Mouse (Mus musculus): ENCODE results near the gene Nceh1. TPM values are rescaled to one million over a fixed set of nuclear protein-coding genes. Genes with fewer than 3 reads are reported as not detected.

Nceh1 gene
- total and polyA plus RNA-seq, 2 experiments: 8.9 to 32.5 TPM

DNA sequence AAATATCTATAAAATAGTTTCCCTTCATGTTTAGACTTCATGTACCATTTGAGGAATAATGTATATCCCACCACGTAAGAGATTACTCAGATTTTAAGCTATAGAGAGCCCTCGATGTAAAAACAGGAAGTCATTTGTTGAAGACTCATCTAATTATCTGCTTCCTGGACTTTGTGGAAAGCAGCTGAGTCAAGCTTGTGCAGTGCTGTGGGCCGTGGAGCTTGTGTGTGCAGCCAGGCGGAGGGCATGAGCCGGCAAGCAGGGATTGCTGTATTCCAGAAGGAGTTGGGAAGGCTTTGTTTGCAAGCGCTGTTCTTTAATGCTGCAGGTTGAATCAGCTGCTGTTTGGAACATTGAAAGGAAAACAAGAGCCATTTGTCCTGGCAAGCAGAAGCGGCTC lies 27.5 kb downstream of the Nceh1 start:
- H3K27me3 ChIP-seq (ENCODE audit: control insufficient read depth, insufficient read depth, low read length): no peaks in the 10 kb centered on the region
- H3K4me1 ChIP-seq (ENCODE audit: control insufficient read depth, insufficient read depth, low read length): no peaks in the 10 kb centered on the region; the same call in 1 of the 2 replicates
- 74% methylated on average over 7 of the region's 7 CpGs for WGBS
- H3K9ac ChIP-seq (ENCODE audit: low read depth, low read length): no peak overlapping the region
- no peak for TF ChIP-seq CTCF (IDR thresholded peaks at IDR 0.05; ENCODE audit: low read depth, low read length)
- TF ChIP-seq POLR2A (IDR thresholded peaks at IDR 0.05; ENCODE audit: extremely low read depth, insufficient read depth, low read length): no peak
- H3K27ac ChIP-seq (replicated peaks; ENCODE audit: insufficient read depth, low read depth, low read length): no peak overlapping the region
- no peaks in the 10 kb centered on the region for H3K36me3 ChIP-seq (ENCODE audit: control insufficient read depth, insufficient read depth, low read length)
- no peaks in the 10 kb centered on the region; the same call in 1 of the 2 replicates for H3K79me2 ChIP-seq (ENCODE audit: control insufficient read depth, insufficient read depth, low read length)
- DNase-seq (ENCODE audit: extremely low read depth, low read depth, low spot score): no peak
- no peak overlapping the region for H3K4me3 ChIP-seq (ENCODE audit: insufficient read depth, low read depth, low read length)

GRCm38 (mm10) chr3:27214016-27214816 lies 31.5 kb downstream of the Nceh1 start:
- Histone ChIP-seq H3K4me1 (ENCODE audit: control insufficient read depth, insufficient read depth, low read length) (no peaks in the 10 kb centered on the region), H3K79me2 (ENCODE audit: control insufficient read depth, insufficient read depth, low read length) (peaks cover 4% of the 10 kb centered on the region; the same call in 1 of the 2 replicates), H3K9ac (ENCODE audit: low read depth, low read length) (no peak overlapping the region), H3K27ac (replicated peaks; ENCODE audit: insufficient read depth, low read depth, low read length) (no peak overlapping the region), H3K36me3 (ENCODE audit: control insufficient read depth, insufficient read depth, low read length) (no peaks in the 10 kb centered on the region), H3K4me3 (ENCODE audit: insufficient read depth, low read depth, low read length) (no peak overlapping the region), H3K27me3 (ENCODE audit: control insufficient read depth, insufficient read depth, low read length) (no peaks in the 10 kb centered on the region)
- 81% methylated on average over 8 of the region's 8 CpGs for WGBS
- TF ChIP-seq CTCF (IDR thresholded peaks at IDR 0.05; ENCODE audit: low read depth, low read length) (no peak), POLR2A (IDR thresholded peaks at IDR 0.05; ENCODE audit: extremely low read depth, insufficient read depth, low read length) (no peak)
- DNase-seq (ENCODE audit: extremely low read depth, low read depth, low spot score): peak; percentile 56

DNA sequence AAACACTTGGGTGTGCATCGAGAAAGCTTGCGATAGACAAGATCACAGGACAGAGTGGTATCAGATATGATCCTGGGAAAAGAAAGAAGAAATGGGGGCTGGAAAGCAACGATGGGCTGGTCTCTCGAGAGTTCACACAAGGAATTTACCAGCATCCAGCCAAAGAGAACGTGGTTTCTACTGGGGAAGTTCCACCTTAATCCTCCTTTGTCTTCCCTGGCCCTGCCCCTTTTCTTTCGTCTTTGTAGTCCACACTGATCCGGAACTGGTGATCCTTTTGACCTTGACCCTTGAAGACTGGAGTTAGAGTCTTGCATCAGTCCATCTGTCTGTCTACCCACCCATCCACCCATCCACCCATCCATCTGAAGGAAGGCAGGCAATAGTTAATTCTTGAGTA lies 34.6 kb downstream of the Nceh1 start:
- no peak for DNase-seq (ENCODE audit: extremely low read depth, low read depth, low spot score)
- TF ChIP-seq POLR2A (IDR thresholded peaks at IDR 0.05; ENCODE audit: extremely low read depth, insufficient read depth, low read length) (no peak), CTCF (IDR thresholded peaks at IDR 0.05; ENCODE audit: low read depth, low read length) (no peak)
- Histone ChIP-seq H3K36me3 (ENCODE audit: control insufficient read depth, insufficient read depth, low read length) (no peaks in the 10 kb centered on the region), H3K4me1 (ENCODE audit: control insufficient read depth, insufficient read depth, low read length) (peaks cover 2% of the 10 kb centered on the region; the same call in 1 of the 2 replicates), H3K4me3 (ENCODE audit: insufficient read depth, low read depth, low read length) (no peak overlapping the region), H3K9ac (ENCODE audit: low read depth, low read length) (no peak overlapping the region), H3K79me2 (ENCODE audit: control insufficient read depth, insufficient read depth, low read length) (peaks cover 4% of the 10 kb centered on the region; the same call in 1 of the 2 replicates), H3K27me3 (ENCODE audit: control insufficient read depth, insufficient read depth, low read length) (no peaks in the 10 kb centered on the region), H3K27ac (replicated peaks; ENCODE audit: insufficient read depth, low read depth, low read length) (no peak overlapping the region)
- 91% methylated on average over 7 of the region's 7 CpGs for WGBS

DNA sequence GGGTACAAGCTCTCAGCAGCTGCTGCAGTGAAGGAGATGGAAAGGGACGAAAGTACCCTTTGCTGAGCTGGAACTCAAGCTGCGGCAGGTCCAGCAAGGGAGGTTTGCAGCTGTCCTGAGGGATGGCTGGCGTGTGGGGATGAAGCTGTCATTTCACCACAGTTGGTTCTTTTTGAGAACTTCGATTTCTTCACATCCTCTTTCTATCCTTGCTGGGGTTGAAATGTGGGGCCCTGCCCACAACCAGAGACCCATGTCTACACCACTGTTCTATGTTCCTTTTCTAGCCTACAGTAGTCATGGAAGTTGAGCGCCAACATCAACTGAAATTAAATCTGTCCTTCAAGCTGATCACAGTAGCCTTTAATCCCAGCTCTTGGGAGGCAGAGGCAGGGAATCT lies 35.8 kb downstream of the Nceh1 start:
- TF ChIP-seq CTCF (IDR thresholded peaks at IDR 0.05; ENCODE audit: low read depth, low read length): no peak
- no peak for TF ChIP-seq POLR2A (IDR thresholded peaks at IDR 0.05; ENCODE audit: extremely low read depth, insufficient read depth, low read length)
- no peak for DNase-seq (ENCODE audit: extremely low read depth, low read depth, low spot score)
- Histone ChIP-seq H3K4me1 (ENCODE audit: control insufficient read depth, insufficient read depth, low read length) (peaks cover 5% of the 10 kb centered on the region; the same call in 1 of the 2 replicates), H3K79me2 (ENCODE audit: control insufficient read depth, insufficient read depth, low read length) (peaks cover 4% of the 10 kb centered on the region; the same call in 1 of the 2 replicates), H3K9ac (ENCODE audit: low read depth, low read length) (no peak overlapping the region), H3K4me3 (ENCODE audit: insufficient read depth, low read depth, low read length) (no peak overlapping the region), H3K27me3 (ENCODE audit: control insufficient read depth, insufficient read depth, low read length) (no peaks in the 10 kb centered on the region), H3K27ac (replicated peaks; ENCODE audit: insufficient read depth, low read depth, low read length) (no peak overlapping the region), H3K36me3 (ENCODE audit: control insufficient read depth, insufficient read depth, low read length) (no peaks in the 10 kb centered on the region)
- 89% methylated on average over 5 of the region's 5 CpGs for WGBS

- WGBS: 21% methylated on average over 2 of the region's 2 CpGs
- peak overlapping the region; percentile 91 for H3K27ac ChIP-seq (replicated peaks; ENCODE audit: insufficient read depth, low read depth, low read length)
Observed at GRCm38 (mm10) chr3:27222052-27222451, 39.3 kb downstream of the Nceh1 start.

GRCm38 (mm10) chr3:27222488-27222887 lies 39.7 kb downstream of the Nceh1 start:
- 29% methylated on average over 17 of the region's 17 CpGs for WGBS

More at GRCm38 (mm10) chr3:27222052-27222451, 39.3 kb downstream of the Nceh1 start:
- Histone ChIP-seq H3K4me1 (ENCODE audit: control insufficient read depth, insufficient read depth, low read length) (peaks cover 6% of the 10 kb centered on the region; the same call in 1 of the 2 replicates), H3K4me3 (ENCODE audit: insufficient read depth, low read depth, low read length) (no peak overlapping the region), H3K36me3 (ENCODE audit: control insufficient read depth, insufficient read depth, low read length) (peaks cover 8% of the 10 kb centered on the region; the same call in 1 of the 2 replicates), H3K27me3 (ENCODE audit: control insufficient read depth, insufficient read depth, low read length) (no peaks in the 10 kb centered on the region), H3K9ac (ENCODE audit: low read depth, low read length) (peak overlapping the region; percentile 26), H3K79me2 (ENCODE audit: control insufficient read depth, insufficient read depth, low read length) (no peaks in the 10 kb centered on the region)
- TF ChIP-seq POLR2A (IDR thresholded peaks at IDR 0.05; ENCODE audit: extremely low read depth, insufficient read depth, low read length): no peak
- TF ChIP-seq CTCF (IDR thresholded peaks at IDR 0.05; ENCODE audit: low read depth, low read length): no peak
- DNase-seq (ENCODE audit: extremely low read depth, low read depth, low spot score): peak; percentile 97

More at GRCm38 (mm10) chr3:27222488-27222887, 39.7 kb downstream of the Nceh1 start:
- TF ChIP-seq CTCF (IDR thresholded peaks at IDR 0.05; ENCODE audit: low read depth, low read length) (no peak), POLR2A (IDR thresholded peaks at IDR 0.05; ENCODE audit: extremely low read depth, insufficient read depth, low read length) (no peak)
- DNase-seq (ENCODE audit: extremely low read depth, low read depth, low spot score): peak; percentile 89
- Histone ChIP-seq H3K9ac (ENCODE audit: low read depth, low read length) (peak overlapping the region; percentile 53), H3K4me1 (ENCODE audit: control insufficient read depth, insufficient read depth, low read length) (peaks cover 7% of the 10 kb centered on the region; the same call in 1 of the 2 replicates), H3K4me3 (ENCODE audit: insufficient read depth, low read depth, low read length) (peak overlapping the region; percentile 38), H3K27ac (replicated peaks; ENCODE audit: insufficient read depth, low read depth, low read length) (peak overlapping the region; percentile 91), H3K36me3 (ENCODE audit: control insufficient read depth, insufficient read depth, low read length) (peaks cover 8% of the 10 kb centered on the region; the same call in 1 of the 2 replicates), H3K27me3 (ENCODE audit: control insufficient read depth, insufficient read depth, low read length) (no peaks in the 10 kb centered on the region), H3K79me2 (ENCODE audit: control insufficient read depth, insufficient read depth, low read length) (no peaks in the 10 kb centered on the region)
